Mouse (Mus musculus) lung, embryonic 16.5 days (tissue): Measurements from ENCODE around the gene Prdm1. TPM values are rescaled to one million over a fixed set of nuclear protein-coding genes. Genes with fewer than 3 reads are reported as not detected.
A peak's percentile ranks its signal among the peaks of the same experiment; 100 is the strongest.

Experiments used
- ATAC-seq: fragments of 200-750 bp; cut with Nextera tagmentation; 2 replicates; pipeline ENCODE4 v1.8.0; 2017; ENCODE audit warnings: low read depth, mild to moderate bottlenecking, moderate library complexity
- H3K27ac ChIP-seq: fragments of 300-500 bp; sonication (generic); 2 replicates; pipeline ENCODE4 v1.5.1; 2014; ENCODE audit warnings: mild to moderate bottlenecking, control low read depth, low read length
- H3K27me3 ChIP-seq: fragments of 300-500 bp; sonication (generic); 2 replicates; pipeline ENCODE4 v1.6.1; 2014; ENCODE audit warnings: low read depth, low read length, mixed read lengths; ENCODE audit not compliant: control insufficient read depth, insufficient read depth
- H3K36me3 ChIP-seq: fragments of 300-500 bp; sonication (generic); 2 replicates; pipeline ENCODE4 v1.6.1; 2014; ENCODE audit warnings: low read length; ENCODE audit not compliant: control insufficient read depth, insufficient read depth
- H3K4me1 ChIP-seq: fragments of 300-500 bp; sonication (generic); replicated peaks from 2 replicates; pipeline ENCODE4 v1.6.1; 2014; ENCODE audit warnings: low read length, mixed read lengths; ENCODE audit not compliant: control insufficient read depth, insufficient read depth
- H3K4me2 ChIP-seq: fragments of 300-500 bp; sonication (generic); 2 replicates; pipeline ENCODE4 v1.6.1; 2014; ENCODE audit warnings: low read depth, low read length, control low read depth
- H3K4me3 ChIP-seq: fragments of 300-500 bp; sonication (generic); 2 replicates; pipeline ENCODE4 v1.5.1; 2014; ENCODE audit warnings: mild to moderate bottlenecking, low read length, control low read depth
- H3K9ac ChIP-seq: fragments of 300-500 bp; sonication (generic); 2 replicates; pipeline ENCODE4 v1.6.1; 2014; ENCODE audit warnings: low read length, control low read depth
- H3K9me3 ChIP-seq: fragments of 300-500 bp; sonication (generic); 2 replicates; pipeline ENCODE4 v1.6.1; 2016; ENCODE audit warnings: low read length; ENCODE audit not compliant: control insufficient read depth
- WGBS: fragments of 180-500 bp; shearing (Covaris S2); extraction: QIAGEN DNeasy Blood & Tissue Kit; methylation state at CpG from one replicate; pipeline ENCODE4 v1.1.7; 2014; 5-methylcytosine and 5-hydroxymethylcytosine counted together
- polyA plus RNA-seq: library from polyadenylated mRNA; unstranded; fragments of >200 nt; fragmentation: Nextera tagmentation; extraction: Ambion mirVana; gene quantifications from 2 replicates; pipeline ENCODE4 v1.2.1, GENCODE M21; 2015

Prdm1 gene
- polyA plus RNA-seq, 1 experiment from 2014 or later, result 2.3 TPM

DNA sequence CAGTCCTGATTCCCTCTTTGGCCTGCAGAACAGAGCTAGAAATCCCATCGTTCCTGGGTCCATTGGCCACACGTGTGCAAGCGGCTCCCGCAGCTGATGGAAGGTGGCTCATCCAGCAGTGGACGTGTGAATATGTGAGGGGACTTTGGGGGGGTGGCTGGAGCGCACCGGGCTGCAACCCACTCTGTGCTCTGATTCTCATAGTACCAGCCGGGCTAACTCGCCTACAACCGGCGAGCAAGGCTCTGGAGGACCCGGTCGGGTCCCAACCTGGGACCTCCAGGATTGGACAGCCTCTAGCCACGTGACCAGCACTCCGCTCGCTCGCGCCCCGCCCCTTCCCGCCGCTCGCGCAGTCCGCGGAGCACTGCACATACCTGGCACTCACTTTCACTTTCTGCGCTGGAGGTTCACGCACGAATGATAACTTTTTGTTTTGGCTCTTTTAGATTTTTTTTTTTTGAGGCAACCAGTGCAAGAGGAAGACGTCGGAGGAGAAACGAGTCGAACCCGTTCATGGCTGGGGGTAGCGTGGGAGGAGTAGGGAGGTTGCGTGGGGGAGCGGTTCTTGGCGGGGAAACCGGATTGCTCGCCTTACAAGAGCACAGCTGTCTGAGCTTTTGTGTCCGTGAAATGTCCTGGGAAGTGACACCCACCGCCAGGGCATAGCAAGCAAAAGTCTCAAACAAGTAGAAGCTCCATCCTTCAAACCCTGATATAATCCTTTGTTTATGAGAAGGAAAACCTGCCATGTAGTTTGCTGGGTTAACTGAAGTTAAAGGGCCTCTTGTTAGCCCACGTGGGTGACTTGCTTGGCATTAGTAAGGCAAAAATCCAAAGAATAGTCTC lies 1.1 kb upstream of the Prdm1 start:
- Histone ChIP-seq H3K27ac (peak overlapping the region; percentile 54; the same call in 1 of the 2 replicates), H3K27me3 (peaks cover 9% of the 10 kb centered on the region), H3K9ac (peak overlapping the region; percentile 73), H3K36me3 (no peaks in the 10 kb centered on the region), H3K4me1 (peaks cover 13% of the 10 kb centered on the region), H3K4me3 (peak overlapping the region; percentile 69), H3K9me3 (no peaks in the 10 kb centered on the region), H3K4me2 (peak overlapping the region; percentile 95)
- WGBS, result under 1% methylated on average over 42 of the region's 42 CpGs
- peak; percentile 99 for ATAC-seq

DNA sequence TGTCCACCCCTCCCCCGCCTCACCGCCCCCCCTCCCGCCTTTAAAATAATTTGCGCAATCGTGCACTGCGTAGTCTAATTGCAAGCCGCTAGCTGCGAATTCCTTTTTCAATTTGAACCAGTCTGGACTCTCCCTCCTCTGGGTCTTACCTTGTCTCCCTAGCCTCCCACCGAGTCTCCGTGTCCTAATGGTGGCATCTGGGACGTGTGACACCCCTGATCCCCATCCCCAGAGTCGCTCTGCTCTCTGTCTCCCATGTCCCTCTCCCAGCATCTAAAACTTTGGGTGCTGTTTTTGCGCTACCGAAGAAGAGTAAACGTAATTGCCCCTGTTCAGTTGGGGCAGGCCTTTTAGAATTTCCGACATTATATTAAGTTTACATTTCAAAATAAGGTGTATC lies 650 bp downstream of the Prdm1 start:
- H3K36me3 ChIP-seq, result no peaks in the 10 kb centered on the region
- H3K4me2 ChIP-seq, result peak overlapping the region; percentile 95
- 2% methylated on average over 16 of the region's 16 CpGs for WGBS
- H3K9me3 ChIP-seq, result no peaks in the 10 kb centered on the region
- peaks cover 10% of the 10 kb centered on the region for H3K27me3 ChIP-seq
- no peak overlapping the region for H3K27ac ChIP-seq
- H3K4me1 ChIP-seq, result peaks cover 13% of the 10 kb centered on the region
- no peak overlapping the region; the same call in 1 of the 2 replicates for H3K9ac ChIP-seq
- ATAC-seq, result peak; percentile 20; the same call in 1 of the 2 replicates
- peak overlapping the region; percentile 43 for H3K4me3 ChIP-seq

DNA sequence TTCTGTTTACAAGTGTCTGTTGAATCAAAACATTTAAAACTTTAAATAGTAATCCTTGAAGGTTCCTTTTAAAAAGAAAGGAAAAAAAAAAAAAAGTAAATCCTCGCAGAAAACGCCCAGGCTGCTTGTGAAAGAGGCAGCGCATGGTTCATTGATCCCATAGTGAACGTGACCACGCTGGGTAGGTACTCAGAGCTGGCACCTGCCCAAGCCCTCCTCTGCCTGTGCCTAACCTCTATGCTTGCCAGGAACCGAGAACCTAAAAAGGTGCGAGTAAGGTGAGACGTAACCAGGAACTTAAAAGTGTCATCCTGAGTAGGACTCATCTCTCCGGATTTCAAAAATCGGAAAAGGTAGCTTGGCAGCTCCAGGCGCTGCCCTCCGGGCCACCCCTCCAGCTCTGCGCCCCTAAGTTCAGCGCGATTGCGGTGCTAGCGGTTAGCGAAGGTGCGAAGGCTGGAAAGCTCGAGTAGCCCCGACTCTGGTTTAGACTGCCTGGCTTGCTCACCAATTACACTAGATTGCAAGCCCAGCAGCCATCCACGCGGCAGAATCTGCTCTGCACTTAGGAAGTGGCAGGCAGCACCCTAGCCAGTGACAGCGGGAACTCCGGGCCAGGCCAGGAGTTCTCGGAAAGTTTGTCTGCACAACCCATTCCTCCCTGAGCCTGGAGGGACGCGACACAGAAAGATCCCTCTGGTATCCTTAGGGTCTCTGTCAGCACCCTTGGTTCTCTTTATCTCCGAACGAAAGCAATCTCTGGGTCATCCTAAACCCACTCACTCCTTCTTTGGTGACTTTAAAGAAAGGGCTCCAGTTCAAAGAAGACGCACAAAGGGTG lies 1.3 kb downstream of the Prdm1 start:
- Histone ChIP-seq H3K9ac (peak overlapping the region; percentile 49), H3K4me2 (peak overlapping the region; percentile 95), H3K9me3 (no peaks in the 10 kb centered on the region), H3K27me3 (peaks cover 10% of the 10 kb centered on the region), H3K4me1 (peaks cover 13% of the 10 kb centered on the region), H3K4me3 (peak overlapping the region; percentile 43), H3K36me3 (no peaks in the 10 kb centered on the region), H3K27ac (no peak overlapping the region)
- WGBS, result 3% methylated on average over 31 of the region's 31 CpGs
- peak; percentile 42 for ATAC-seq

DNA sequence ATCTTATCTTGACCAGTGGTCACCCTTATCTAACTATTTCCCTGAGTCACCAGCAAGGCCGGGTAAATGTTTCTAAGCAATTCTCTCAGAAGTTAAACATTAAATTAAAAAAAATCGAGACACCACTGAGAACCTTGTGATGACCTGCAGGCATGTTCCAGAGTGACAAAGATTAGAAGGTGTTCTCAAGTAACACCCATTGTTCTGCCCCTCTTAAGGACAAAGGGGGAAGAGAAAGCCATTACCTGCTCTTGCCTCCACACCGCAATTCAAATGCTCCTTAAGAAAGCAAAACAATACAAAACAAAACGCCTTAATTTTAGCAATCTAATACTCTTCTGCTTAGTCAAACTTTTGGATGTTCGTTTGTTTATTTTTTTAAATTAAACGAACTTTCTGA lies 8.1 kb downstream of the Prdm1 start:
- Histone ChIP-seq H3K36me3 (no peaks in the 10 kb centered on the region), H3K4me2 (no peak overlapping the region), H3K27ac (no peak overlapping the region), H3K9me3 (no peaks in the 10 kb centered on the region), H3K9ac (no peak overlapping the region), H3K4me3 (no peak overlapping the region), H3K27me3 (peaks cover 3% of the 10 kb centered on the region), H3K4me1 (no peaks in the 10 kb centered on the region)
- WGBS, result 32% methylated on average over 6 of the region's 6 CpGs
- no peak for ATAC-seq

DNA sequence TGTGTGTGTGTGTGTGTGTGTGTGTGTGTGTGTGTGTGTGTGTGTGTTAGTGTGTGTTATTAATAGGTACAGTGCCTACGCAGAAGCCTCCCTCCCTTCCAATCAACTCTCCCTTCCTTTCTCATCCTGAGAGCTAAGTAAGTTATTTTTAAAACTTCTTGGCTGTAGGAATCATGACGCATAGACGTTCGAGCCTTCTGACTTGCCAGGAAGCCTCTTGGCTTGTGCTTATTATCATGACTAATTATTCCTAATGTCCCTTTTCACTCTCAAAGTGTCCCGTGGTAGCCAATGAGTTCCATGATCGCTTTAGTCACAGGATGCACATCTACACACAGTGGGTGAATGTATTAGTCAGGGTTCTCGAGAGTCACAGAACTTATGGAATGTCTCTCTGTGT lies 9.7 kb downstream of the Prdm1 start:
- no peaks in the 10 kb centered on the region for H3K4me1 ChIP-seq
- no peaks in the 10 kb centered on the region for H3K27me3 ChIP-seq
- no peak overlapping the region for H3K27ac ChIP-seq
- no peaks in the 10 kb centered on the region for H3K9me3 ChIP-seq
- no peak overlapping the region for H3K4me3 ChIP-seq
- H3K9ac ChIP-seq, result no peak overlapping the region
- WGBS, result 74% methylated on average over 7 of the region's 7 CpGs
- no peaks in the 10 kb centered on the region for H3K36me3 ChIP-seq
- ATAC-seq, result no peak
- no peak overlapping the region for H3K4me2 ChIP-seq

DNA sequence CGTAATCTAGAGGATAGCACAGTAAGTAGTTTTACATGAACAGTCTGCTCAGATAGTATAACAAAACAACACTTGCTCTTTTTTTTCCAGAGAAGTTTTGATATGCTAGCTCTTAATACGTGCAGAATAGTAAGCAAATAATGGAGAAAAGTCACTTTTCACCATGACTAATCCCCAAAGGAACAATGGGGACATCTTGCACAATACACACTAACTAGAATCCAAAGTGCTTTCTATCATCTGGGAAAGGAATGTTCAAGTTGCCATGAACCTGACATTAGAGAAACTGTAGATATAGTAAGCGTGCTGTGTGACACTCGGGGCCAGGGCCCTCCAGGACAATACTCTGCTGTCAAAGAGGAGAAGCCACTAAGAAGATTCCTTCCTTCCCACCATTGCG lies 15.2 kb downstream of the Prdm1 start:
- no peak overlapping the region for H3K4me2 ChIP-seq
- no peak overlapping the region for H3K4me3 ChIP-seq
- H3K9ac ChIP-seq, result no peak overlapping the region
- no peaks in the 10 kb centered on the region; the same call in 1 of the 2 replicates for H3K4me1 ChIP-seq
- H3K27me3 ChIP-seq, result no peaks in the 10 kb centered on the region
- H3K9me3 ChIP-seq, result no peaks in the 10 kb centered on the region
- no peaks in the 10 kb centered on the region for H3K36me3 ChIP-seq
- ATAC-seq, result no peak
- H3K27ac ChIP-seq, result no peak overlapping the region
- 71% methylated on average over 5 of the region's 5 CpGs for WGBS

DNA sequence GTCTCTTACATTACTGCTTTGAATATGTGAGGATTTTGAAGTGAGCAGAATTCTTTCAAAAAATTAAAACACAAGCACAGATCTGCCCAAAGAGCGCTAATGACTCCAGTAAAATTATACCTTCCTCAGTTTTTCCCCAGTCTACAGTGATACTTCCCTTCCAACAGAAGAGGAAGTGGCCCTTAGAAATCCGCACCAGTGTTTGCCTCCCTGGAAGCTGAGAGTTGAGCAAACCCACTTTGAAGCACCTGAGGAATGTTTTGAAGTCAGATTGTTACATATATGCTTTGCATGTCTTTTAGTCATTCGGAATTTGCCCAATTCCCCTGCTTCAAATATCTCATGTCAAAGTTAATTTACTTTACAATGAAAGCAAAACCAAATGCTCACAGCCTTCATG lies 17.3 kb downstream of the Prdm1 start:
- WGBS, result 51% methylated on average over 3 of the region's 3 CpGs
- no peak overlapping the region for H3K4me3 ChIP-seq
- peak; percentile 50; the same call in 1 of the 2 replicates for ATAC-seq
- no peak overlapping the region for H3K9ac ChIP-seq
- no peaks in the 10 kb centered on the region for H3K36me3 ChIP-seq
- H3K9me3 ChIP-seq, result no peaks in the 10 kb centered on the region
- H3K4me2 ChIP-seq, result no peak overlapping the region
- no peaks in the 10 kb centered on the region for H3K27me3 ChIP-seq
- H3K27ac ChIP-seq, result peak overlapping the region; percentile 67
- H3K4me1 ChIP-seq, result no peaks in the 10 kb centered on the region; the same call in 1 of the 2 replicates

DNA sequence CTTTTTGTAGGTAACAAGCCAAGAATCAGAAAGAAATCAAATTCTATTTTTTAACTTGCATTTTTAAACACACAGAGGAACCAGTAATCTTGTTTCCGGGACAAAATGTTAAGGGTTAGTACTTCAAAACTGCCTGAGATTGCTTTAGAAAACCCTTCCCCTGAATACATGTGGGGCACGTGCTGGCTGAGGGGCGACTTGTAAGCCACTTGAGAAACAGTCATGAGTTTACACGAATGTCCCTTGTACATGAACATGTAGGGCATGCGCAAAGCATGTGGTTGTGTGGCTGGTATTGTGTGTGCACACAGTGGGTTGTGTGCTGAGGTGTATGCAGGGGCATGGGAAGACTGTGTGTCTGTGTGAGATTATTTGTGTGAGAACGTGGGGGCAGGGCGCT lies 19.7 kb downstream of the Prdm1 start:
- Histone ChIP-seq H3K4me1 (no peaks in the 10 kb centered on the region; the same call in 1 of the 2 replicates), H3K27me3 (no peaks in the 10 kb centered on the region), H3K9ac (no peak overlapping the region), H3K27ac (no peak overlapping the region), H3K9me3 (no peaks in the 10 kb centered on the region), H3K4me3 (no peak overlapping the region), H3K36me3 (no peaks in the 10 kb centered on the region), H3K4me2 (no peak overlapping the region)
- ATAC-seq, result peak; percentile 66; the same call in 1 of the 2 replicates
- 70% methylated on average over 7 of the region's 7 CpGs for WGBS

DNA sequence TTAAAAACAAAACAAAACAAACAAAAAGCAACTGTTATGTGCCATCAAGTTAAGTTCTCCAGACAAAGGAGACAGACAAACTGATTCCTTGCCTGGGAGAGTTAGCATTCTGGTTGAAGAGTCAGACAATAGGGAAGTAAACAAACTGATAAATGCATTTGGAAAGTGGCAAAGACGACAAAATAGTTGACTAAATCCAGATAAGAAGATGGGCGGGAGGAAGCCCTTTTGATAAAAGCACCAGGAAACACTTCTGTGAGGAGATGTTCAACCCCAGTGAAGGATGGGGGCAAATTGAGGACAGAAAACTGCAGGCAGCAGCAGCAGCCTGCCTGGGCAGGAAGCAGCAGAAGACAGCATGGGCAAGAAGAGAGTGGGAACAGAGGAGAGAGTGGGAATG lies 20.3 kb downstream of the Prdm1 start:
- no peak overlapping the region for H3K9ac ChIP-seq
- no peak for ATAC-seq
- peak overlapping the region; percentile 27; the same call in 1 of the 2 replicates for H3K27ac ChIP-seq
- H3K4me3 ChIP-seq, result no peak overlapping the region
- no peaks in the 10 kb centered on the region for H3K9me3 ChIP-seq
- H3K36me3 ChIP-seq, result no peaks in the 10 kb centered on the region
- WGBS, result 37% methylated on average over 2 of the region's 2 CpGs
- H3K27me3 ChIP-seq, result no peaks in the 10 kb centered on the region
- H3K4me1 ChIP-seq, result no peaks in the 10 kb centered on the region; the same call in 1 of the 2 replicates
- no peak overlapping the region for H3K4me2 ChIP-seq
